Mouse (Mus musculus) spleen, adult 2 months (tissue): Measurements from ENCODE around the gene Mib2.

Experiments used
- CTCF ChIP-seq: fragments of 200-500 bp; IDR thresholded peaks from 2 replicates; pipeline ENCODE4 v1.5.1; 2011; ENCODE audit warnings: mild to moderate bottlenecking, inconsistent platforms; ENCODE audit not compliant: insufficient read depth, insufficient read length, insufficient replicate concordance; ENCODE audit errors: extremely low read depth
- POLR2A ChIP-seq: fragments of 200-500 bp; IDR thresholded peaks from 2 replicates; pipeline ENCODE4 v1.6.1; 2011; ENCODE audit warnings: low read depth, low read length, inconsistent platforms

DNA sequence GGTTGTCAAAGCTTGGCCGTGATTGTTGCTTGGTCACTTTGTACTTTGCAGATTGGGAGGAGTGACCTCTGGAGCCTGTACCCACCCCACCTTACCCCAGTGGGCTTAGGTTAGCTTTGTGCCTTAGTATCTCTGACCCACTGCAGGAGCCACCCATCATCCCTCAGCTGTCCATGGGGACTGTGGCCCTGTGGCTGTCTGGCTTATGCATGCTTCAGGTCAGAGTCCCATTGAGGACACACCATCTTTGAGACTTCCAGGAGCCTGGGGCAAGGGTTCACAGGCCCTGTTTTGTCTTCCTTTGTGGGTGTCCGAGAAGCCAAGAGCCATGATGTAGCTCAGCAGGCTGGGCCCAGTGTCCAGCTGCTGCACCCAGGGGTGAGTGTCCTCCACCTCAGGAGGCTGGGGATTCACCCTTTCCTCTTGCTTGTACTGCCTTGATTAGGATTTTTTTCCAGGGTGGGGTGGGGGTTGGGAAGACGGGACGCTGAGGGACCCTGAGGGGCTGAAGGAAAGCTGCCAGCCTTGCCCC is 26.6 kb upstream of the Mib2 start:
- TF ChIP-seq CTCF (no peak), POLR2A (no peak)
